Mouse (Mus musculus): ENCODE results near the gene Id1. TPM values are rescaled to one million over a fixed set of nuclear protein-coding genes. Genes with fewer than 3 reads are reported as not detected.

Gene Id1
- polyA plus RNA-seq, 1 experiment from 2014 or later: 161 TPM

DNA sequence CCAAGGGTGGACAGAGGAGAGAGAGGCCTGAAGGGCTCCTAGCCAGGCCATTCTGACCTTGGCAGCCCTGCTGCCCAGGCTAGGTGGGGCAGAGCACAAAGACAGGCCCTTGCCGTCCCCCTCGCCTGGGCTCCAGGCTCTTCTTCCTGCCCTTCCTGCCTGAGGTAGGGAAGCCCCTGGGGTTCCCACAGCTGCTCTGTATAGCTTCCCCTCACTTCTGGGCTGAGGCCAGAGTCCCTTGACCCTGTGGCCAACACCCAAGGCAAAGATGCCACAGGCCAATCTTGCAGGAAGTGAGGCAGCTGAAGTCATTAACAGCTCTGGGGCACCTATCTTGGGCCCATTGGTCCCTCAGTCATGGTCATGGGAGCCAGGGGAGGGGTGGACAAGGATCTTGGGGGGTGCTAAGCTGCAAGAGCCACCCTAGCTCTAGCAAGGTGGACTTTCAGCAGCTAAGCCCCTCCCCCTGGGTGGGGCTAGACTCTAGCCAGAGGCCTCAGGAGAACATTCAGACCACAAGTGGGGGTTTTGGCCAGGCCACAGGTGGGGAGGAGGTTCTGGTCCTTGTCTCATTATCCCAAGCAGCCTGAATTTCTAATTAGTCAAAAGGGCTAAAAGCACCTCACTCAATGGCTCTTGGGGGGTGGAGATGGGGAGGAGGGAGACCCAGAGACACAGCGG lies 45.1 kb downstream of the Id1 start:
- WGBS: 78% methylated on average over 3 of the region's 3 CpGs
- DNase-seq (ENCODE audit: low spot score): no peak
- Histone ChIP-seq H3K27me3 (replicated peaks; ENCODE audit: low read depth, poor library complexity, severe bottlenecking) (no peaks in the 10 kb centered on the region), H3K9me3 (no peaks in the 10 kb centered on the region), H3K4me3 (no peak overlapping the region), H3K27ac (replicated peaks) (no peak overlapping the region), H3K4me1 (peaks cover 25% of the 10 kb centered on the region), H3K36me3 (replicated peaks) (peaks cover 65% of the 10 kb centered on the region)

DNA sequence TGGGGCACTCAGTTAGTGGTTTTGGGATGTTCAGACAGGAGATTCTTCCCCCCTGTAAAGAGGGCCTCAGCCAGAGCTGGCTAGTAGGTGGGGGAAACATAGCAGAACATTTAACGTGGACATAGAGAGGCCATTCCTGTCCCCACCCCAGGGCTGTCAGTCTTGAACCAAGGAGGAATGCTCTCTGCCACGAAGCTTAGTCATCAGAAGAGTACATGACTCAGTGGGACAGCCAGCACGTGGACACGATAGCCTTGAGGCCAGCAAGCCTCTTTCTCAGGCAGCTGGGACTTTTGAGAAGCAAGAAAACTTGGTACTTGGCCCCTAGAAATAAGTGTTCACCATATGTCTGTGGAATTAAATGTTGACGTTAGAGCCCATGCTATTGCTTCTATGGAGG lies 46.6 kb downstream of the Id1 start:
- DNase-seq (ENCODE audit: low spot score): no peak
- H3K36me3 ChIP-seq (replicated peaks): peaks cover 65% of the 10 kb centered on the region
- no peak overlapping the region for H3K4me3 ChIP-seq
- 86% methylated on average over 5 of the region's 5 CpGs for WGBS
- no peaks in the 10 kb centered on the region for H3K9me3 ChIP-seq
- H3K4me1 ChIP-seq: peaks cover 25% of the 10 kb centered on the region
- no peak overlapping the region; the same call in 1 of the 2 replicates for H3K27ac ChIP-seq (replicated peaks)
- no peaks in the 10 kb centered on the region for H3K27me3 ChIP-seq (replicated peaks; ENCODE audit: low read depth, poor library complexity, severe bottlenecking)

DNA sequence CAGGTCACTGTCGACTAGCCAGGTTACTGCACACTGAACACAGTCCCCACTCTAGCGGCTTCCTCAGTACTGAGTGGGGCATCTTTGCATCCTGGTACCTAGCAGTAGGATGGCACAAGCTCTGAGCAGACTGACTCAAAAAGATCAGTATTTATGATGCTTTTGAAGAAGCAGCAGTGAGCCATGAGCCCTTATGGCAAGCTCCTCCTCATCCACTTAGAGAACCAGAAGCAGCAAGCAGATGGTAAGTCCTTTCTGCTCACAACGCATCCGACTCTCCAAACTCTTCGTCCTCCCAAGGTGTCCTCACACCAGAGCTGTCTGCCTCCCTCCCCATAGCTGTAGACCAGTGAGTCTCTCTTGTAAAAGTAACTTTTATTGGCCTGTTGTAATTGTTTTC lies 47.2 kb downstream of the Id1 start:
- peaks cover 65% of the 10 kb centered on the region for H3K36me3 ChIP-seq (replicated peaks)
- no peak overlapping the region for H3K4me3 ChIP-seq
- WGBS: 94% methylated on average over 5 of the region's 5 CpGs
- H3K4me1 ChIP-seq: peaks cover 25% of the 10 kb centered on the region
- no peaks in the 10 kb centered on the region for H3K9me3 ChIP-seq
- no peak for DNase-seq (ENCODE audit: low spot score)
- H3K27me3 ChIP-seq (replicated peaks; ENCODE audit: low read depth, poor library complexity, severe bottlenecking): no peaks in the 10 kb centered on the region
- no peak overlapping the region for H3K27ac ChIP-seq (replicated peaks)

DNA sequence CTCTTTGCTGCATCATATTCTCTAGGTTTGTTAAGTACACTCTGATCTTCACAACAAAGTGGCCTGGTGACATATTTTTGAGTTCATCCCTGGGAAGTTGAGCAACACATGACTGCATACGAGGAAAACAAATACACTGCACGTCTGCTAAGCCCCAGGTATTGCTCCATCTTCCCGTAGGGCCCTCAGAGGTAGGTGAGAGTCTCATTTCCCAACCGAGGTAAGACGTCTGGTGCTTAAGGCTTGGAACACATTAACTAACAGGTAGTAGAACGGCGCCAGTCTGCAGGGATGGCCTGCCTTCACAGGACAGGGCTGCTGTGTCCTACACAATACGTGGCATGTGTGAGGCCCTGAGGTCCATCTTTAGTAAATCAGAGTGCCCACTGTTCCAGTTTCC lies 48.6 kb downstream of the Id1 start:
- no peak overlapping the region for H3K4me3 ChIP-seq
- H3K4me1 ChIP-seq: peaks cover 38% of the 10 kb centered on the region
- no peak overlapping the region for H3K27ac ChIP-seq (replicated peaks)
- H3K9me3 ChIP-seq: no peaks in the 10 kb centered on the region
- no peaks in the 10 kb centered on the region for H3K27me3 ChIP-seq (replicated peaks; ENCODE audit: low read depth, poor library complexity, severe bottlenecking)
- H3K36me3 ChIP-seq (replicated peaks): peaks cover 52% of the 10 kb centered on the region
- WGBS: 93% methylated on average over 8 of the region's 8 CpGs
- DNase-seq (ENCODE audit: low spot score): no peak

DNA sequence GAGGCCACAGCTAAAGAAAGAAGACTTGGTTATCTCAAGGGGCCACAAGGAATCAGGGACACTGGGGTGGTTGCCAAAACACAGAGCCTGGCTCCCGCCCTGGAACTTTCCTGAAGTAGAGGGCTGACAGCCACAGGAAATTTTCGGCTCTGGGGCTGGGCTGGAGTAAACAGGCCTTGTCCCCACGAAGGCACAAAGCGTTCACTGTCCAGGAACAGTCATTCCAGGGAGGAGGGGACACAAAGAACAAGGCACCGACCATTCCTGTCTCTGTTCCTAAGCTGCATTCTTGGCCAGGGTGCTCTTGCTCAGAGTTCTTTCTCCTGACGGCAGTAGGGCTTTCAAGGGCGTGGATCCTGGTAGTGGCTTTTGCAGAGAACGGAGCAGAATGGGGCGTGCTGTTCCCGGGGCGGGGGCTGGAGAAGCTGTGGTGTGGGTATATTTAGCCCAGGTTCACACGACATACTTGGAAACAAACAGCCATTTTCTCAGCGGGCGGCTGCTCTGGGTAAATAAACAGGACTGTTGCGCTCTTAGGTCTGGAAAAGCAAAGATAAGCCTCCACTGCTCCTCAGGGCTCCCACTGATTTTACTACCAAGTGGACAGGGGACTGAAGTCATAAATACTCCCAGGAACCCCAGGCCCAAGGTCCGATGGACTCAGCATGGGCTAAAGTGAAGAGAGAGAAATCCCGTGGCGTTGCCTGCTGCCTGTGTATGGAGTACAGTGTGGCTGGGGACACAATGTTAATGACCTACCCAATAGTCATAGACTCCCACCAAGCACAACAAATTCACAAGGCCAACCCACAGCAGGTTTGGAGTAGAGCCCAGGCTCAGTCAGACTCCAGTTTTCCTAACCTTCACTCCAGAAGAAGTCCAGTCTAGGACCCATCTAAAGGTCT lies 49.6 kb downstream of the Id1 start:
- Histone ChIP-seq H3K4me3 (no peak overlapping the region), H3K27ac (replicated peaks) (peak overlapping the region; percentile 21; the same call in 1 of the 2 replicates), H3K27me3 (replicated peaks; ENCODE audit: low read depth, poor library complexity, severe bottlenecking) (no peaks in the 10 kb centered on the region), H3K36me3 (replicated peaks) (peaks cover 49% of the 10 kb centered on the region), H3K9me3 (no peaks in the 10 kb centered on the region), H3K4me1 (peaks cover 40% of the 10 kb centered on the region)
- WGBS: 61% methylated on average over 18 of the region's 18 CpGs
- DNase-seq (ENCODE audit: low spot score): no peak

Small RNAs within 50 kb of the gene (microRNA-seq; reads per million reads assigned to microRNA genes)
- not detected for gene Gm23802

Other genes with a start within 250 kb of the Id1 start
- not detected in 2 replicates for gene Defb22, start 246.1 kb upstream of the Id1 start, polyA plus RNA-seq (2016; fragmentation: Nextera tagmentation; extraction: Ambion mirVana)
- gene Defb26, start 224.6 kb upstream of the Id1 start, polyA plus RNA-seq (2016; fragmentation: Nextera tagmentation; extraction: Ambion mirVana): not detected in 2 replicates
- not detected in 2 replicates for gene Defb28, start 218.0 kb upstream of the Id1 start, polyA plus RNA-seq (2016; fragmentation: Nextera tagmentation; extraction: Ambion mirVana)
- not detected in 2 replicates for gene Defb29, start 196.2 kb upstream of the Id1 start, polyA plus RNA-seq (2016; fragmentation: Nextera tagmentation; extraction: Ambion mirVana)
- not detected in 2 replicates for gene Gm17416, start 166.9 kb upstream of the Id1 start, polyA plus RNA-seq (2016; fragmentation: Nextera tagmentation; extraction: Ambion mirVana)
- gene Defb21, start 163.5 kb upstream of the Id1 start, polyA plus RNA-seq (2016; fragmentation: Nextera tagmentation; extraction: Ambion mirVana): not detected in 2 replicates
- not detected in 2 replicates for gene Defb19, start 155.9 kb upstream of the Id1 start, polyA plus RNA-seq (2016; fragmentation: Nextera tagmentation; extraction: Ambion mirVana)
- not detected in 2 replicates for gene Defb45, start 136.9 kb upstream of the Id1 start, polyA plus RNA-seq (2016; fragmentation: Nextera tagmentation; extraction: Ambion mirVana)
- gene Defb36, start 131.9 kb upstream of the Id1 start, polyA plus RNA-seq (2016; fragmentation: Nextera tagmentation; extraction: Ambion mirVana): not detected in 2 replicates
- gene Defb25, start 113.2 kb upstream of the Id1 start, polyA plus RNA-seq (2016; fragmentation: Nextera tagmentation; extraction: Ambion mirVana): 0.70 TPM in 1 of 2 replicates, not detected in the other
- gene Rem1, start 109.3 kb upstream of the Id1 start, polyA plus RNA-seq (2016; fragmentation: Nextera tagmentation; extraction: Ambion mirVana): 0.40 and 0.60 TPM in 2 replicates
- gene H13, start 66.8 kb upstream of the Id1 start, polyA plus RNA-seq (2016; fragmentation: Nextera tagmentation; extraction: Ambion mirVana): 102 and 110 TPM in 2 replicates
- 37.6 and 40.2 TPM in 2 replicates for gene Mcts2, start 49.2 kb upstream of the Id1 start, polyA plus RNA-seq (2016; fragmentation: Nextera tagmentation; extraction: Ambion mirVana)
- 9.9 and 10.1 TPM in 2 replicates for gene Cox4i2, start 17.9 kb downstream of the Id1 start, polyA plus RNA-seq (2016; fragmentation: Nextera tagmentation; extraction: Ambion mirVana)
- gene Bcl2l1, start 95.5 kb downstream of the Id1 start, polyA plus RNA-seq (2016; fragmentation: Nextera tagmentation; extraction: Ambion mirVana): 102 and 106 TPM in 2 replicates
- gene Tpx2, start 111.7 kb downstream of the Id1 start, polyA plus RNA-seq (2016; fragmentation: Nextera tagmentation; extraction: Ambion mirVana): 144 and 151 TPM in 2 replicates
- gene Mylk2, start 175.1 kb downstream of the Id1 start, polyA plus RNA-seq (2016; fragmentation: Nextera tagmentation; extraction: Ambion mirVana): 0.05 TPM in 1 of 2 replicates, not detected in the other
- gene Foxs1, start 197.0 kb downstream of the Id1 start, polyA plus RNA-seq (2016; fragmentation: Nextera tagmentation; extraction: Ambion mirVana): 0.45 and 0.72 TPM in 2 replicates
- 0.34 and 0.95 TPM in 2 replicates for gene Dusp15, start 215.4 kb downstream of the Id1 start, polyA plus RNA-seq (2016; fragmentation: Nextera tagmentation; extraction: Ambion mirVana)
- gene Ttll9, start 226.2 kb downstream of the Id1 start, polyA plus RNA-seq (2016; fragmentation: Nextera tagmentation; extraction: Ambion mirVana): 1.3 and 1.8 TPM in 2 replicates

Data from embryonic facial prominence, embryonic 10.5 days (tissue).